Mouse (Mus musculus): ENCODE data around the gene Flvcr2. TPM values are rescaled to one million over a fixed set of nuclear protein-coding genes. Genes with fewer than 3 reads are reported as not detected.
"Not testable (repeated sequence)": the region's sequence is repeated elsewhere in the genome, so short reads cannot be mapped to it uniquely, and the experiment has no call there.

Gene Flvcr2
- polyA plus RNA-seq (2012; fragmentation: generic; extraction: Trizol), result 0.74 TPM

DNA sequence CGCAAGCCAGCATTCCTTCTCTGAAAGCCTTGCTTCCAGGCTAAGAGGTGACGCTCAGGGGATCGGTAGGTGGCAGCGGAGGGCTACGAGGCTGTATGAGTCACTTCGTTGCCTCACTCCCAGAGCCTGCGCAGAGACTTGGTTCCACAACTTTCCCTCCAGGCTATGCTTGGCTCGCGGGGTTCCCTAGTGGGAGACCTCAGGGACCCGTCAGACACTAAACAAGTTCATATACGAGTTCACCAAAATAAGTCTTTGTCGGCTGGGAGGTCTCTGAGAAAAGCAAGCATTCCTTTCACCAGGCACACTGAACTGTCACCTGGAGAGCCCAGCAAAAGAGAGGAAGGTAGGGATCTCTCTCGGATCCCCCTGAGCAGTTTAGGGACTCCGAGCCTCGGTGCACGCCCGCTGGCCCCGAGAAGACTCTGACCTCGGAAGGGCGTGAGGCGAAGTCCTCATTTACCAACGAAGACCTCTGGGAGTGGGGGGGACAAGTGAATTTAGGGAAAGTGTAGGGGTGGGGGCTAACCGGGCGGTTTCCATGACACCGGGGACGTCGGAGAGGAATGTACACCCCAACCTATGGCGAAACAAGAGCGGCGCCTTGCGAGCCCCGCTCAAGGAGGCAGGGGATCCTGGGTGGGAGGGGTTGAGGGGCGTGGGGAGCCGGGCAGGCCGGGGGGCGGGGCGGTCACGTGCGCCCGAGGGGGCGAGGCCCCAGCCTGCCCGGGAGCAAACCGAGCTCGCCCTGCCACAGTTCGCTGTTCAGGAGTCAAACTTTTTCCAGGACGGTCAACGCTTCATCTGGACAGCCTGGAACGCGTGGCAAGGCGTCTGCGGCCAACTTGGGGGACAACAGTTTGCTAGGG is at the start of gene Flvcr2:
Gene Flvcr2 (plus strand): TSS at position 713 of the 869 bp plus-strand sequence.
- Histone ChIP-seq H3K36me3 (ENCODE audit: control insufficient read depth, insufficient read depth) (no peaks in the 10 kb centered on the region), H3ac (ENCODE audit: control insufficient read depth, insufficient read length) (peak within 1 kb of the TSS; percentile 3), H3K27me3 (ENCODE audit: control insufficient read depth, insufficient read depth, insufficient read length) (peaks cover 17% of the 10 kb centered on the region), H3K4me3 (peak within 1 kb of the TSS; percentile 21), H3K4me2 (ENCODE audit: low read depth) (peak within 1 kb of the TSS; percentile 100), H3K79me2 (ENCODE audit: control insufficient read depth, insufficient read depth) (no peaks in the 10 kb centered on the region)
- TF ChIP-seq TCF3 (IDR thresholded peaks at IDR 0.05; ENCODE audit: insufficient read length, low read depth) (no peak), POLR2A (IDR thresholded peaks at IDR 0.05; ENCODE audit: insufficient read length, low read depth) (peak; percentile 12), MYOG (IDR thresholded peaks at IDR 0.05; ENCODE audit: control insufficient read depth in 1 of 3, insufficient read depth in 1 of 3, insufficient read length in 2 of 3, low read depth in 2 of 3) (peak in 1 of 3 experiments; percentile 5), TCF12 (IDR thresholded peaks at IDR 0.05; ENCODE audit: insufficient read depth, poor library complexity, severe bottlenecking) (no peak)

DNA sequence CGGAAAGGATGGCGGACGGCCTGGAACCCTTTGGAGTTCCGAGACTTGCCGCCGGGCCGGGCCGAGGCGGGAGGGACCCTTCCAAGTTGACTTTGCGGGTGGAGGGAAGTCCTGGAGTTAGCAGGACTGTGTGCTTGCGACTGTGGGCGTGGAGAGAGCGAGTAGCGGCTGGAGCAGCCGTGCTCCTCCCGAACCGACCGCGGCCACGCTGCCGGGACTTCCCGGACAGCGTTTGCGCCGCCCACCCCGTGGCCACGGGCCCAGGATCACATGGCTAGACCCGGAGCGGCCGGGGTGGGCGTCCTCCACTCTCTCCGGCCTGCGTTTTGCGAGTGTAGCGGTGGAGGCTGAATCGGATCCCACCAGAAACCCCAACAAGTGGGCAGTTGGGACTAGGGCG is 48.2 kb upstream of the Flvcr2 start:
- H3K27me3 ChIP-seq (ENCODE audit: control insufficient read depth, insufficient read depth, insufficient read length); H3K4me2 ChIP-seq (ENCODE audit: low read depth); H3K36me3 ChIP-seq (ENCODE audit: control insufficient read depth, insufficient read depth); H3K79me2 ChIP-seq (ENCODE audit: control insufficient read depth, insufficient read depth); H3ac ChIP-seq (ENCODE audit: control insufficient read depth, insufficient read length); H3K4me3 ChIP-seq: not testable (repeated sequence)

DNA sequence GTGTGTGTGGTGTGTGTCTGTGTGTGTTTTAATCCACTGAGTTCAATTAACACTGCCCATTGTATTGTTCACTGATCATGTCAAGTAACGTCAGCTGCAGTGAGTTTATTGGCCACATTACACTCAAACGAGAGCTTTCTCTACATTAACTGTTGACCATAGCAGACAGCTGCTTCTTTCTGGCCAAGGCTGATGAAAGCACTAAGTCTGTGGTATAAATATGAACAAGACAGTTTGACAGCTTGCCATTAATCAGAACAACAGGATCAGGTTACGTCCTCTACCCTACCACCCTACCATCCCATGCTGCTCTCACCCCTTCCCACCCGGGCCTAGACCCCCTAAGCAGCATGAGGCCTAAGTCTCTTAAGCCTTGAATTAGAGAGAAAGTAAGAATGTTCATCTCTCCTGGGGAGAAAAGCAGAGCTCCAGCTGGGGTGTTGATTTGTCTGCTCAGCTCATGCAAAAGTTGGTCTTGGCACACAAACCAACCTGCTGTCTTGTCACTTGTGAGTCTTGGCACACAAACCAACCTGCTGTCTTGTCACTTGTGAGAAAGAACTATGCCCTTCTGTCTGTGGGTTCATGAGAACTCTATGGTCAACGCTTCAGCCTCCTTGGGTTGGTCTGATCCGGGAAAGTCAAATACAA is 46.0 kb upstream of the Flvcr2 start:
- TF ChIP-seq POLR2A (IDR thresholded peaks at IDR 0.05; ENCODE audit: insufficient read length, low read depth), result no peak
- TF ChIP-seq TCF3 (IDR thresholded peaks at IDR 0.05; ENCODE audit: insufficient read length, low read depth), result no peak
- peak; percentile 0 to 66 (median 52) for TF ChIP-seq MYOD1 (IDR thresholded peaks at IDR 0.05; ENCODE audit: control insufficient read depth in 1 of 3, insufficient read length in 2 of 3, low read depth in 2 of 3)
- TF ChIP-seq TCF12 (IDR thresholded peaks at IDR 0.05; ENCODE audit: insufficient read depth, poor library complexity, severe bottlenecking), result peak; percentile 35
- no peak for TF ChIP-seq SRF (IDR thresholded peaks at IDR 0.05; ENCODE audit: control insufficient read depth, insufficient read length, low read depth)
- no peak for TF ChIP-seq CEBPB (IDR thresholded peaks at IDR 0.05; ENCODE audit: insufficient read depth, poor library complexity, severe bottlenecking)
- TF ChIP-seq USF1 (IDR thresholded peaks at IDR 0.05; ENCODE audit: low read depth), result no peak
- no peak for TF ChIP-seq REST (IDR thresholded peaks at IDR 0.05; ENCODE audit: insufficient read depth, insufficient read length)
- no peak for TF ChIP-seq E2F4 (IDR thresholded peaks at IDR 0.05; ENCODE audit: insufficient read depth)
- TF ChIP-seq MAX (IDR thresholded peaks at IDR 0.05; ENCODE audit: low read depth), result no peak
- TF ChIP-seq POLR2AphosphoS2 (IDR thresholded peaks at IDR 0.05; ENCODE audit: insufficient read length, low read depth), result no peak
- peak in 1 of 3 experiments; percentile 44 for TF ChIP-seq MYOG (IDR thresholded peaks at IDR 0.05; ENCODE audit: control insufficient read depth in 1 of 3, insufficient read depth in 1 of 3, insufficient read length in 2 of 3, low read depth in 2 of 3)
- no peak overlapping the region for H3K4me2 ChIP-seq (ENCODE audit: low read depth)
- H3K36me3 ChIP-seq (ENCODE audit: control insufficient read depth, insufficient read depth), result no peaks in the 10 kb centered on the region
- no peak overlapping the region for H3K4me3 ChIP-seq
- no peaks in the 10 kb centered on the region for H3K27me3 ChIP-seq (ENCODE audit: control insufficient read depth, insufficient read depth, insufficient read length)
- no peak overlapping the region for H3ac ChIP-seq (ENCODE audit: control insufficient read depth, insufficient read length)
- H3K79me2 ChIP-seq (ENCODE audit: control insufficient read depth, insufficient read depth), result no peaks in the 10 kb centered on the region

DNA sequence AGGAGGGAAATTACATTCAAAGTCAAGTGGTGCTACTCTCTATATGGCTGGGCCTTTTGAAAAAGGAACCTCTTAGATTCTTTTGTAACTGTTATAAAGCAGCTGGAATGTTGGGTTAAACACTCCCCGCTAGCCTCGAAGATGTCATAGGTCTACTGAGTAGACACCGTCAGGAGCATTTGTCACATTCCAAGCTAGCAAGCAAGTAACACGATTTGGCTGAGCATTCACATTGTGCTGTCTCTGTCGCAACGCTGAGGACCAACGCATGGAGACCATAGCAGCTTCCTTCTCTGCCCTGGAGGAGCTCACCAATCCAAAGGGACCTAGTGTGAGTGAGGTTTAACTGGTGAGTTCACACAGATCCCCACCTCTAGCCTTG is 45.5 kb upstream of the Flvcr2 start:
- Histone ChIP-seq H3K4me3 (no peak overlapping the region), H3K79me2 (ENCODE audit: control insufficient read depth, insufficient read depth) (no peaks in the 10 kb centered on the region), H3K36me3 (ENCODE audit: control insufficient read depth, insufficient read depth) (no peaks in the 10 kb centered on the region), H3K4me2 (ENCODE audit: low read depth) (no peak overlapping the region), H3K27me3 (ENCODE audit: control insufficient read depth, insufficient read depth, insufficient read length) (no peaks in the 10 kb centered on the region), H3ac (ENCODE audit: control insufficient read depth, insufficient read length) (no peak overlapping the region)
- TF ChIP-seq SRF (IDR thresholded peaks at IDR 0.05; ENCODE audit: control insufficient read depth, insufficient read length, low read depth) (no peak), REST (IDR thresholded peaks at IDR 0.05; ENCODE audit: insufficient read depth, insufficient read length) (no peak), MYOD1 (IDR thresholded peaks at IDR 0.05; ENCODE audit: control insufficient read depth in 1 of 3, insufficient read length in 2 of 3, low read depth in 2 of 3) (no peak), MAX (IDR thresholded peaks at IDR 0.05; ENCODE audit: low read depth) (no peak), MYOG (IDR thresholded peaks at IDR 0.05; ENCODE audit: control insufficient read depth in 1 of 3, insufficient read depth in 1 of 3, insufficient read length in 2 of 3, low read depth in 2 of 3) (no peak), POLR2AphosphoS2 (IDR thresholded peaks at IDR 0.05; ENCODE audit: insufficient read length, low read depth) (no peak), POLR2A (IDR thresholded peaks at IDR 0.05; ENCODE audit: insufficient read length, low read depth) (no peak), E2F4 (IDR thresholded peaks at IDR 0.05; ENCODE audit: insufficient read depth) (no peak), USF1 (IDR thresholded peaks at IDR 0.05; ENCODE audit: low read depth) (no peak), TCF12 (IDR thresholded peaks at IDR 0.05; ENCODE audit: insufficient read depth, poor library complexity, severe bottlenecking) (no peak), CEBPB (IDR thresholded peaks at IDR 0.05; ENCODE audit: insufficient read depth, poor library complexity, severe bottlenecking) (no peak), TCF3 (IDR thresholded peaks at IDR 0.05; ENCODE audit: insufficient read length, low read depth) (no peak)
